Mouse (Mus musculus): Measurements from ENCODE around the gene Olfr1277.

Gene Olfr1277

DNA sequence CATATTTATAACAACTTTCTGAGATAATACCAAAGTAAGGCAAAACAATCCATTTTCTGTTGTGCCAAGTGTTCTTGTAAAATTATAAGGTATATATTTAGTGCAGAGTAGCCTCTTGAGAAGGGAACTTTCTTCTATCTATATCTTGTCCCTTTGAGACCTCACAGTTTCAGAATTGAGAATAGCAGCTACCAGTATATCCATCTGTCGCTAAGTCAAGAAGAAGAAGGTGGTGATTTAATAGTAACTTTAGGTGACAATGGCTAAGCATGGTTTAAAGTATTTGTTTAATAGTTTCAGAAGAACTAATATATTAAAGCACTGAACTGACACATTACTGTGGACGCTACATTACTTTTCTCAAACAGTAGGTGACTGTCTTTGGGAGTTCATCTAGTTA lies at the start of gene Olfr1277:
TSS of gene Olfr1277 (minus strand) at position 101 of the 400 bp plus-strand sequence.
- no peak for DNase-seq (ENCODE audit: low read depth, low spot score)

DNA sequence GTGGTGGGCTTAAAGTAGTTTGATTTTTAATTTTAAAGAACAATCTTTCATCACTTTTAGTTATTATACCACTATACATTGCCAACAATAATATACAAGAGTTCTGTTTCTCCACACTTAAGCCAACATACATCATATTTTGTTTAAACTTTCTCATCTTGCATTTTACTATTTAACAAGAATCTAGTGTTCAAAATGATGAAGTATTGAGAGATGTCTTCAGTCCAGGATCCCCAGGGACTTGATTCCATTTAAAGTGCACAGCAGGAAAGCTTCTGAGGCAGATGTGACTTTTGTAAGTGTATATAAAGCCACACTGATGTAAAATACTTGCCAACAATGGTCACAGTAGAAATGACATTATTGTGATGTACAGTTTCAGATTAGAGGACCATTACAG lies 39.8 kb upstream of the Olfr1277 start, which contains the start of gene Olfr1280:
TSS of gene Olfr1280 (plus strand) at position 301 of the 400 bp plus-strand sequence.
- DNase-seq (ENCODE audit: low read depth, low spot score), result no peak

DNA sequence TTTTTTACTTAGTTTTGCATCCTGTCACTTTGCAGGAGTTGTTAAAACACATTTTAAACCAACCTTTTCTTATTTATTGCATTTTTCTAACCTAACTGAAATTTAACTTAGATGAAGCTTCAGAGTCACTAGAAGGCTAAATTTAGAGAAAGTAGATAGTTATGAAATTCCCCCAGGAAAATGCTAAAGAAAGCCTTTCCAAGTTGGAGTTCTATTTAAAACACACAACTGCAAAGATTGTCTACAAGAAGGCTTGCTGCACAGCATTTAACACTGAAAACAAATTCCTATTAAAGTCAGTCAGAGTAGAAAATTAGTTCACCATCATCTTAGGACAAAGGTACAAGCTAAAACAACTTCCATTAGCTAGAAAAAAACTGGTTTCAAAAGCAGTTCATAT lies 26.5 kb upstream of the Olfr1277 start, which contains the start of gene Olfr1279:
TSS of gene Olfr1279 (plus strand) at position 262 of the 400 bp plus-strand sequence.
- DNase-seq (ENCODE audit: low read depth, low spot score), result no peak

DNA sequence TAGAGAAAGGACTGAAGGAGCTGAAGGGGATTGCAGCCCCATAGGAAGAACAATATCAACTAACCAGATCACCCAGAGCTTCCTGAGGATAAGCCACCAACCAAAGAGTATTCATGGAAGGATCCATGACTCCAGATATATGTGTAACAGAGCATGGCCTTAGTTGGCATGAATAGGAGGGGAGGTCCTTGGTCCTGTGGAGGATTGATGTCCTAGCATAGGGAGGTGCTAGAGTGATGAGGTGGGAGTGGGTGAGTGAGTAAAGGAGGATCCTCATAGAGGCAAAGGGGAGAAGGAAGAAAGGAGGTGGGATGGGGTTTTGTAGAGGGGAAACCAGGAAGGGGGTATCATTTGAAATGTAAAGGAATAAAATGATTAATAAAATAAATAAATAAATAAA lies 24.6 kb upstream of the Olfr1277 start:
- DNase-seq (ENCODE audit: low read depth, low spot score), result no peak

DNA sequence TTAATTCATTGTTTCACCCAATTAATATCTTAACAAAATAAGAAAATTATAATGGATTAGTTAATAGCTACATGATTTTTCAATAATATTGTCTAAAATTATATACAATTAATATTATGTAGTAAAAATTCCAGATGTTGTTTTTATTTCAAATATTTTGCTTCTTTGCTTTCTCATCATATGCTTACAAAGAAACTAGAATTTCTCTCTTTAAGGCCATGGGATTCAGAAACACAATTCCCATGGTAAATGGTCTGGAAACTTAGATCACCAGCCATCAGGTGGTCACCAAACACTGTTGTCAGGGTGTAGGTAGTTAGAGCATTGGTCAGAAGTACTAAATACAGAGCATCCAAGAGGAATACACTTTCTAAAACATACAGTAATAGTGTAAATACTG lies 15.9 kb upstream of the Olfr1277 start, which contains the start of gene Olfr1278:
TSS of gene Olfr1278 (plus strand) at position 301 of the 400 bp plus-strand sequence.
- DNase-seq (ENCODE audit: low read depth, low spot score), result no peak

DNA sequence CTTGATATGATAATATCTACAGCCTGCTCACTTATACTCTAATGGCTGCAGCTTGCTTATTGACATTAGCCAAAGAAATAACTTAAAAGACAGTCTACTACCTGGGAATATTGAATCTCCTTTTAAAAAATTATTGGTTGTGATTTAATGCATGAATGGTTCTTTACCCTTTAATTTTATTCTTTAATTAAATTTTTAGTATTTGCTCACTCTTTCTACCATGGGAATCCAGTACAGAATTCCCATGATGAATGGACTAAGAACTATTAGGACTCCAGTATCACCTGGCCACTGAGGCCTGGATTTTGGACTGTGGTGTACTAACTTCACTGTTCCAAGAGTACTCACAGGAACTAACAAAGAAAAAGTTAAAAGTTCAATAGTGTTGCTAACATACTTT lies 19.7 kb downstream of the Olfr1277 start, which contains the start of gene Olfr1276:
TSS of gene Olfr1276 (plus strand) at position 301 of the 400 bp plus-strand sequence.
- no peak for DNase-seq (ENCODE audit: low read depth, low spot score)

DNA sequence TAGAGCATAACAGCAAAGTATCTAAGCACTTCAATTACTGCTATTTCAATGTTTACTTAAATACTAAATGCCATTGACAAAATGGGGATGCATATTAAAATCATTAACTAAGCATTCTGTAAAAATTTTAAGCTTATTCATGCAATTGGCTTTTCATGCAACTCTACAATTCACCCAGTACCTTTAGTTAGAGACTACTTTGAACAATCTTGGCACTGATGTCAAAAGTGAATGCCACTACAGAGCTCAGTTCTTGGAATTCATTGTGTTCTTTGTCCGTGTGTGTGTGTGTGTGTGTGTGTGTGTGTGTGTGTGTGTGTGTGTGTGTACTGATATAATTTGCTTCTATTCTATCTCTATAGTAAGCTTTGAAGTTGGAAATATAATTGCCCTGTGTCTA lies 38.7 kb downstream of the Olfr1277 start, which contains the start of gene Olfr1275:
TSS of gene Olfr1275 (minus strand) at position 101 of the 400 bp plus-strand sequence.
- no peak for DNase-seq (ENCODE audit: low read depth, low spot score)

DNA sequence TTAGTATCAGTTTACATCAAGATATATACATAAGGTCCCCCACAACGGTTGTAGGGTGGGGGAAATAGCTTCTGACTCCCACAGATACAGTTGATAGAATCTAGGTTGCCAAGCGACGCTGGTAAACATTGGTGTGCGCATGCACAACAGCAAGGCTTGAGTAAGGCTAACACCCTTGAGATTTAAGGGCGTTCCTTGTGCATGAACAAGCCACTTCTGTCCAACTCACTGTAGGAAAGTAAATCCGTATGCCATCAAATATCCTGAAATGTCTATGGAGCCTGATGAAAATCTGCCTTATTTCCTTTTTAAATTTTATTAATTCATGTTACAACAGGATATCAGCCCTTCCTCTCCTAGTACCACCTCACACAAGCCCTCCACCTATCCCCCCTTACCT lies 44.4 kb downstream of the Olfr1277 start, which contains the start of gene 4930430A15Rik:
TSS of gene 4930430A15Rik (minus strand) at position 101 of the 400 bp plus-strand sequence.
- no peak for DNase-seq (ENCODE audit: low read depth, low spot score)
